9 mouse cellular contexts compared by ENCODE assay signal in genomic region chr1:60954759-60955158, GRCm38 (mm10). TPM values are rescaled to one million over a fixed set of nuclear protein-coding genes. Genes with fewer than 3 reads are reported as not detected.
DNase-seq lines count a peak whose midpoint lies in the region; ATAC-seq and TF ChIP-seq lines count a peak whose summit lies in the region.
"Had no signal": no experiment of that assay in that cellular context is flagged by ENCODE, and none has a peak within 500 bp of the region (broad histone marks: within the 10 kb centered on the region; RNA-seq: fewer than 3 reads in every experiment).

No protein-coding gene starts in this region.

- no peaks in the 10 kb centered on the region for H3K4me1 ChIP-seq in lung, adult 2 months (ENCODE audit: control insufficient read depth, insufficient read depth, low read length)
- H3K4me1 ChIP-seq: neural tube, embryonic 12.5 days had no signal

- TF ChIP-seq CTCF in lung, adult 2 months (IDR thresholded peaks at IDR 0.05; ENCODE audit: insufficient read depth, low read length) = peak; percentile 25; the same call in 1 of the 2 replicates

- no peak for DNase-seq in frontal cortex, postnatal 10 days (ENCODE audit: low spot score in 2 of 2)
- DNase-seq in lung, adult 2 months = no peak
- DNase-seq in lung, postnatal 25 days (ENCODE audit: low spot score) = no peak
- DNase-seq in embryo, embryonic 11 days = peak; percentile 41
- peak; percentile 64 for DNase-seq in splenic B cell, adult 2 months (ENCODE audit: low read depth, low spot score)
- no peak for DNase-seq in cerebellum, postnatal 36 days
- DNase-seq in ovary, postnatal 14 days (ENCODE audit: low spot score) = no peak

- ATAC-seq in frontal cortex, adult (ENCODE audit: low TSS enrichment) = peak; percentile 50; the same call in 1 of the 2 replicates

- H3K36me3 ChIP-seq in splenic B cell, adult 2 months (ENCODE audit: control insufficient read depth, insufficient read depth, low read length, poor library complexity, severe bottlenecking) = no peaks in the 10 kb centered on the region
- H3K36me3 ChIP-seq: neural tube, embryonic 12.5 days had no signal

- no peak overlapping the region for H3K4me3 ChIP-seq in lung, adult 2 months (replicated peaks; ENCODE audit: extremely low read depth, low read depth, low read length)
- H3K4me3 ChIP-seq: neural tube, embryonic 12.5 days had no signal

- H3K27me3 ChIP-seq in splenic B cell, adult 2 months (ENCODE audit: control insufficient read depth, insufficient read depth, low read length, poor library complexity, severe bottlenecking) = no peaks in the 10 kb centered on the region; the same call in 1 of the 2 replicates
- H3K27me3 ChIP-seq: neural tube, embryonic 12.5 days had no signal

- TF ChIP-seq POLR2A in lung, adult 2 months (IDR thresholded peaks at IDR 0.05; ENCODE audit: borderline replicate concordance, extremely low read depth, low read depth, low read length) = no peak

- WGBS in lung, adult 2 months = 64% methylated on average over 2 of the region's 2 CpGs

RNA-seq across cellular contexts. Expression of gene Icos, which starts 23.0 kb away (rescaled TPM):
- 0.48 and 0.60 TPM in 2 replicates for polyA plus RNA-seq in lung, adult 2 months (2012; rRNA removed)

Comparison
In these comparisons a context has a peak if more than half of its experiments do, and no peak if none do; other contexts are left out.
1. DNase-seq: peak in embryo, embryonic 11 days (single experiment) and splenic B cell, adult 2 months (single experiment); none in frontal cortex, postnatal 10 days (0 of 2), lung, adult 2 months (single experiment), lung, postnatal 25 days (single experiment), cerebellum, postnatal 36 days (0 of 2) and ovary, postnatal 14 days (single experiment).